Mouse (Mus musculus) erythroblast, adult 5-6 weeks (primary cell): ENCODE measurements around the gene Cog7. TPM values are rescaled to one million over a fixed set of nuclear protein-coding genes. Genes with fewer than 3 reads are reported as not detected.

ENCODE experiments used
- ATAC-seq: replicated peaks from 2 replicates; pipeline ENCODE4 v1.8.0; 2016; ENCODE audit warnings: moderate number of reproducible peaks, mild to moderate bottlenecking, moderate TSS enrichment, inconsistent platforms; ENCODE audit not compliant: poor library complexity, low FRiP score, severe bottlenecking
- total RNA-seq, 2 experiments: library from RNA; stranded (forward) in 1 of 2; stranded (reverse) in 1 of 2; fragments of 150-400 nt in 1 of 2; fragments of 200-764, 138-1000 nt in 1 of 2; gene quantifications; 2 replicates each; pipeline versions ENCODE4 v1.2.3 to v1.2.4; 2015 to 2017; ENCODE audit warnings: low replicate concordance in 2 of 2

Cog7 gene
- total RNA-seq, 2 experiments from 2014 or later, result 0.19 to 2.5 TPM

DNA sequence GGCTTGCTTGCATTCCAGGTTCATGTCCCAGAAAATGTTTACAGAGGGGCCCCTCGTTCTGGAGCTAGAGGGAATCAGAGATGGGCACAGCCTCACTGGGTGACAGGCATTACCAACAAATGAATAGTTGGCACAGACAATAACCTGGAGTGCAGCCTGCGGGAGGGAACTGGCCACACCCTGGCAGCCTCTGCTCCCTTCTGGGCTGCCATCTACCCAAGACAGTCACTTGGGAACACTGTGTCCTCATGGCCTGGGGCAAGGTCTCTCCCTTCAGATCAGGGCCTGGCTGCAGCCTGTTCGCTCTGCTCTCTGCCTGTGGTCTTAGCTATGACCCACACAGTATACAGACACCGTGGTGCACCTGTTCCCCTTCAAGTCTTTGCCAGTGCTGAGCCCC is 74.6 kb downstream of the Cog7 start:
- ATAC-seq, result no peak

- no peak for ATAC-seq
These were observed 78.6 kb downstream of the Cog7 start for GRCm38 (mm10) chr7:121902757-121903411.

GRCm38 (mm10) chr7:121899940-121900339 is 81.6 kb downstream of the Cog7 start:
- ATAC-seq, result no peak

GRCm38 (mm10) chr7:121899311-121899710 is 82.2 kb downstream of the Cog7 start:
- ATAC-seq, result peak; percentile 56; the same call in 1 of the 2 replicates

- ATAC-seq, result no peak
These were observed 84.8 kb downstream of the Cog7 start for GRCm38 (mm10) chr7:121896689-121897088.

GRCm38 (mm10) chr7:121890636-121891360 is 90.7 kb downstream of the Cog7 start:
- no peak for ATAC-seq

DNA sequence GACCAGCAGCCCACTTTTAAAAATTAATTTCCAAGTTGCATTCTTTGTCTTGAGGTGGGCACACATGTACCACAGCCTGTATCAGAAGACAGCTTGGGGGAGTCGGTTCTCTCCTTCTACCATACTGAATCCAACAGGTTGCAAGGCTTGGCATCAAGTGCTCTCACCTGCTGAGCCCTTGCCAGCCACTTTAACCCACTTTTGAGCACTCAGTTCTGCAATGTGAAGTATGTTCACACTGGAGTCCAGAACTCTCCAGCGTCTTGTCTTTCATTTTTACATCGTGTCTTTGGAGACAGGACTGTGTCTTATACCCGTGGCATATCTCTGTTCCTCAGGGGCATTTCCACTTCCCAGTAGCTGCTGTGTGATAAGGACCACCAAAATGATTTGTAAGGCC is 101.3 kb downstream of the Cog7 start:
- no peak for ATAC-seq

DNA sequence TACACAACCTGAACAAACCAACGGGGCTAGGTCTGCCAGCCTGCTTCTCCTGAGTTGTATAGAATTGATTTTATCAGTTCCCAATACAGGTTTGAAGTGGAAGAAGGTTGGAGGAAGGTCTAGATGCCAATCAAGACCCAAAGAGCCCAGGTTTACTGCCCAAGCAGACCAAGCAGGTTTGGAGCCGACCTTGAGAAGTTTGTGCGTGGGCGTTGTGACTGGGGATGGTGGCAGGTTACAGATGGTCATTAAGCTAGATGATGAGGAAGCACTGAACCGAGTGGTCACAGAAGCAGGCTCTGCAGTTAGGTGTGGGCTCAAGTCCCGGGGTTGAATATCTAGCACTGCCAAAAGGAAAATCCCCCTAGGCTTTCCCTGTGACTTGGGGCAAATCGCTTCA is 106.7 kb downstream of the Cog7 start:
- no peak for ATAC-seq

- no peak for ATAC-seq
These were observed 107.5 kb downstream of the Cog7 start for GRCm38 (mm10) chr7:121873998-121874397.

- no peak for ATAC-seq
These were observed 109.9 kb downstream of the Cog7 start for GRCm38 (mm10) chr7:121871631-121872030.

DNA sequence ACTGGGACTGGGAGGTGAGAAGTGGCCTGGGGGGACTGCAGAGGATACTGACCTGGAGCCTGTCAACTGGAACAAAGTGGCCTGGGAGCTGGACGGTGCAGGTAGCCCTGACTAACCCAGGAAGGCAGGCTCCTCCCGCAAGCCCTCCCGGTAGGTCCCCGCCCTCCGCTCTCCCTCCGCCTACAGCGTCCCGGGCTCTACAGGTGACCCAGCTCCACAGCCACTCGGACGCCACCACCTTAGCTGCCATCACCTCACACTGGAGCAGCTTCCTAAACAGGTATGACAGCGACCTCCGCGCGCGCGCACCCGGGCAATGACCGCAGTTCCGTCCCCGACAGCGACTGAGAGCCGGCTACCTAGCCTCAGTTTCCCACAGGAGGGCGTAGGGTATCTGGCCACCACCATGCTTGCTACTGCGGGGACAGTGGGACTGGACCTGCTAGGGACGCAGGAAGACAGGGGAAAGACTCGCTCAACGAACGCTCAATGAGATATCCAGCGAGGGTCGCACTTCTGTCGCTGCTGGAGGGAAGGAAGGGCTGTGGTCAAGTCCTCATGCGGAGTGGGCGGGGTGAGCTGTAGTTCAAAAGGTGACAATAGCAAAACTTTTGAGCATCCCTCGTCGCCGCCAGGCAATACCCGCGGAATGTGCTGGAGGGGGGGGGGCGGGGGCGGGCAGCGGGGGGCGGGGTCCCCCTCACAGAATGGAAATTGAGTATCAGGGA is 116.5 kb downstream of the Cog7 start, which contains the start of gene Scnn1b:
TSS of gene Scnn1b (plus strand) at position 181 of the 728 bp plus-strand sequence.
- ATAC-seq, result no peak

- ATAC-seq, result no peak
These were observed 122.6 kb downstream of the Cog7 start for GRCm38 (mm10) chr7:121858939-121859338.

GRCm38 (mm10) chr7:121857177-121857884 is 124.2 kb downstream of the Cog7 start:
- no peak for ATAC-seq

- ATAC-seq, result no peak
These were observed 132.9 kb downstream of the Cog7 start for GRCm38 (mm10) chr7:121848537-121849168.

DNA sequence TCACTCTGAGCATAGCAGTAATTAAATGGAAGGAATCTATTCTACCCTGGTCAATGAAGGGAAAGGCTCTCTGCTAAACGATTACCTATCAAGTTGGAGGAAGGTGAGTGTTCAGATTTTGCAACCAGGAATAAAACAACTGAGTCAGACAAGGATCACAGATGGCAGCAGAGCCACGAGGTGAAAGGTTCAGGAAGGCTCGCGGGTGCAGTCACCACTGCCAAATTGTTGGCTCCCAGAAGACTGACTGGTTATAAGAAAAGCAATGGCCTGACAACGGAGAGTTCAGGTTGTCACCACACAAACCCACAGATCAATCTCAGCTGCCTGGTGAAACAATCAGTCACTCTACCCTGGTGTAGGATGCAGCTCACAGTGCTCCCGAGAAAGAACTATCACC is 135.5 kb downstream of the Cog7 start:
- no peak for ATAC-seq

DNA sequence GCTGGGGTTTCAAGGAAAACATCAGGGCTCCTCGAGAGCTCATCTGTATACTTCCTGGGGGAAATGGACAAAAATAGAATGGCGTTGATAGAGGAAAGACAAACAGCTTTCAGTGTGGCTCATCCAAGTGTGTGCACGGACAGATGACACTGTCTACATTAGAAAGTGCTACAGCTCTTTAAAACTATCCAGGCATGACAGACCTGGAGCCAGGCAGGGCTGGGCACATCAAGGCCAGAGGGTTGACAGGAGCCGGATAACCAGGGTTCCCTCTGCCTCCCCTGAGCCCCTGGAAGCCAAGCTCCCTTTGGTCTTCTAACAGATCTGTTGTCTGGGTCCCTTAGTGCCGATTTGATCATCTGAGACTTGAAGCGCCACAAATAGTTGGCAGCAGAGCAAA is 139.3 kb downstream of the Cog7 start:
- ATAC-seq, result no peak

- no peak for ATAC-seq
These were observed 140.7 kb downstream of the Cog7 start for GRCm38 (mm10) chr7:121840810-121841209.

DNA sequence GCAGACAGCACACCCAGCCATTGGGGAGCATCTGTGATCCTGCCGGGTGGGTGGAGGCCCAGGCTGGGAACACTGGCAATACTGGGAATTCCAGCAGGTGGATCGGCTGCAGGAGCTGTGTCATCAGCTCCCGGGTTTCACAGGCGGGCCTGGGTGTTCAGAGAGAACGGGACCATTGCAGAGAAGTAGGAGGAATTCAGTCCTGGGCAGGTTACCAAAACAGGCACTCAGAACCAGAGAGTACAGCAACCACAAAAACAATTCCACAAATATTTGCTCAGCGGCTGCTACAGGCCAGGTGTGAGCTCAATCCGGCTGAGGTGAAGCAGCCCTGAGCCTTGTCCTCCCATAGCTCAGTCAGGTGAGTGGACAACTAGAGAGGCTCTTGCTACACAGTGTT is 144.7 kb downstream of the Cog7 start:
- no peak for ATAC-seq

DNA sequence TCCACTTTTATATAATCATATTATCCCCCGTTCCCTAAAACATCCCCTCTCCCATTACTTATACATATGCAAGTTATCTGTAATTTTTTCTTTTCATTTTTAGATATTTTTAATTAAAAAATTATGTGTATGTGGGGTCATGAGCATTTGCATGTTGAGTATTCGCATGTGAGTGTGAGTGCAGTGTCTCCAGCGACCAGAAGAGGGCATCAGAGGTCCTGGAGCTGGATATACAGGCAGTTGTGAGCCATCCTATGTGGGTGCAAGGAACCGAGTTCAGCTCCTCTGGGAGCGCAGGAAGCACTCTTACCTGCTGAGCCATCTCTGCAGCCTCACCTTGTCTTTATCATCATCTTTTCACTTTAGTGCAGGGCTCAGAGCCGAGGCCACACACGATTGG is 146.1 kb downstream of the Cog7 start:
- ATAC-seq, result no peak
